Mouse (Mus musculus) retina, adult 2 months (tissue): Measurements from ENCODE around the gene Khk.
A peak's percentile ranks its signal among the peaks of the same experiment; 100 is the strongest.
"Not testable (repeated sequence)": the region's sequence is repeated elsewhere in the genome, so short reads cannot be mapped to it uniquely, and the experiment has no call there.

ENCODE experiments used
- DNase-seq: peaks from one replicate; pipeline ENCODE4 v3.0.0-alpha.2; 2012; ENCODE audit warnings: low read depth, low spot score

Khk gene

DNA sequence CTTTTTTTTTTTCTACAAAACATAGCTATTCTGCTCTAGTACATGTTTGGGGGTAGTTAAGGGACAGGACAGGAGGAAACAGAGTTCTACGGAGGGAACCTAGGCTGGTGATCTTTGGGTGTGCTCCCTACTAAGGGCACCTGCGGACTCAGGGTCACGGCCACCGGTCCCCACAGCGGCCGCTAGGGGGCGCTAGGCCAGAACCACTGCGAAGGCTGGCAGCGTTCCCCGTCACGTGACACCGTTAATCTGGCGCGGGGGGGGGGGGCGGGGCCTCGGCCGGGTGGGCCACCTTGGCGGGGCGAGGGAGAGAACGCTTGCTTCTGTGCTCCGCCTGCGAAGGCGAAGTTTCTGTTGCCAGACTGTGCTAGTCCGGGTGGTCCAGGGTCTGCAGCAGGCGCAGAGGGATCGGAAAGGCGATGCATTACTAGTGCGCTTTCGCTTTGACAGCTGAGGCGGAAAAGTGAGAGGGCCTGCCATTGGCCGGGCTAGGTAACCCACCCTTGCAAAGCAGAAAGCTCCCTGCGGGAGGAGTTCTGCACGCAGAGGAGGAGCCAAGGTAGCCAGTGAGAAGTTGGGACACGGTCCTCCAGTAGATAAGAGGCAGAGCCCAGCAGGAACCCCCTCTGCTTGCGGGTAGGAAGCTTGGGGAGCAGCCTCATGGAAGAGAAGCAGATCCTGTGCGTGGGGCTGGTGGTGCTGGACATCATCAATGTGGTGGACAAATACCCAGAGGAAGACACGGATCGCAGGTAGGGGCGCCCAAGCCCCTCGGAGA, at the start of gene Khk:
Gene Khk, plus strand, starts transcription at position 176 of the 778 bp plus-strand sequence.
- DNase-seq = peak; percentile 86

- DNase-seq = no peak
Measured at GRCm38 (mm10) chr5:30872574-30872973, 48.7 kb upstream of the Khk start.

DNA sequence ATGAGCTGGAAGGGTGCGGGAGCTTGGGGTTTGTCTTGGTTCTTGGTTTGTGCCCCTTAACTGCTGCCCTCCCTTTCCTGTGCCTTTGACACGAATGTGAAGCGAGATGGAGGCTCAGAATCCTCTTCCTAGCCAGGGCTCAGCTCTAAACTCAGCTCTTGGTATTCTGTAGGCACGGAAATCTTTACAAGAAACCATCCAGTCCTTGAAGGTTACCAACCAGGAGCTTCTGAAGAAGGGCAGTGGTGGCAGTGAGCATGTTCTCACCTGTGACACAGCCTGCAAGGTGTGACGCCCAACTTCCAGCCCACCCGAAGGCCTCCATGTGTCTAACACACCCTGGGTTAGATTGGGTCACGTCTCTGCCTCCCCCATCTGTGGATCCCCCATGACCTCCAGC, 46.9 kb upstream of the Khk start:
- DNase-seq = no peak

GRCm38 (mm10) chr5:30878616-30879015, 42.6 kb upstream of the Khk start:
- no peak for DNase-seq

DNA sequence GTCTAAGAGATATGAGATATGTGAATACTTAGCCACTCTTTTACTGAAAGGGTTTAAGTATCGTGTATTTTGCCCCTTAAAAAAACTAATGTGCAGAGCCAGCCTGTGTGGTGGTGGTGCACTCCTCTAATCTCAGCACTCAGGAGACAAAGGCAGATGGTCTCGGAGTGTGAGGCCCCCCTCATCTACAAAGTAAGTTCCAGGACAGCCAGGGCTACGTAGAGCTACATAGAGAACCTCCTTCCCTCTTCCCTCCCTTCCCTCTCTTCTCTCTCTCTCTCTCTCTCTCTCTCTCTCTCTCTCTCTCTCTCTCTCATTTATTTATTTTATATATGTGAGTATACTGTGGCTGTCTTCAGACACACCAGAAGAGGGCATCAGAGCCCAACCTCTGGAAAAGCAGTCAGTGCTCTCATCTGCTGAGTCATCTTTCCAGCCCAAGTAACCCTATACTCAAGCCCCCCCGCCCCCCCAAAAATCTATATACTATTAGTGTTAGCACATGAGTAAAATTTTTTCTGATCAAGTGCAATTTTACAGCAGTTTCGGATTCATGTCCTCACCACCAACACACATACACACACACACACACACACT, 41.8 kb upstream of the Khk start:
- no peak for DNase-seq

- not testable (repeated sequence) for DNase-seq
Measured at GRCm38 (mm10) chr5:30881839-30882238, 39.4 kb upstream of the Khk start.

GRCm38 (mm10) chr5:30886209-30886608, 35.0 kb upstream of the Khk start:
- no peak for DNase-seq

- no peak for DNase-seq
Measured at GRCm38 (mm10) chr5:30886731-30887130, 34.5 kb upstream of the Khk start.

DNA sequence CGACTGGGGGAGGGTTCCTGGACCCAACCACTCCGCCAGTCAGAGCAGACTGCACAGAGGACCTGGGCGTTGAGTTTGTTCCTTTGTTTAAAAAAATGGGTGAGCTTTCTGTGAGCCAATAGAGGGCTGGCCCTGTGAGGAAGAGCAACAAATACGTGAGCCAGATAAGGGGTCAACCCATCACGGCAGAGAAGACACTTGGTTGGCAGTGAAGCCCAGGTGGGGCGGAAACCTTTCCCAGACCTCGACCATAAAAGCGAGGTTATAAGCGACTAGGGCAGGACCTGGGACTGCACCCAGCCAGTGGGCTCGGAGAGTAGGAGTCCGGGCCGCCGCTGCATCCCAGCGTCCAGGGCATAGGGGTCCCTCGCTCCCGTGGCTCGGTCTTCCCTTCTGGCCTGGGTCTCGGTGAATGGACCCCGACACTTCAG, 33.9 kb upstream of the Khk start:
- peak; percentile 45 for DNase-seq

- no peak for DNase-seq
Measured at GRCm38 (mm10) chr5:30887858-30888336, 33.3 kb upstream of the Khk start.

GRCm38 (mm10) chr5:30888337-30889087, 32.7 kb upstream of the Khk start, which contains the start of gene Agbl5:
TSS of gene Agbl5 (plus strand) at chr5:30888694.
- peak; percentile 81 for DNase-seq

GRCm38 (mm10) chr5:30889088-30889754, 32.0 kb upstream of the Khk start:
- no peak for DNase-seq

GRCm38 (mm10) chr5:30890375-30890774, 30.9 kb upstream of the Khk start:
- no peak for DNase-seq

DNA sequence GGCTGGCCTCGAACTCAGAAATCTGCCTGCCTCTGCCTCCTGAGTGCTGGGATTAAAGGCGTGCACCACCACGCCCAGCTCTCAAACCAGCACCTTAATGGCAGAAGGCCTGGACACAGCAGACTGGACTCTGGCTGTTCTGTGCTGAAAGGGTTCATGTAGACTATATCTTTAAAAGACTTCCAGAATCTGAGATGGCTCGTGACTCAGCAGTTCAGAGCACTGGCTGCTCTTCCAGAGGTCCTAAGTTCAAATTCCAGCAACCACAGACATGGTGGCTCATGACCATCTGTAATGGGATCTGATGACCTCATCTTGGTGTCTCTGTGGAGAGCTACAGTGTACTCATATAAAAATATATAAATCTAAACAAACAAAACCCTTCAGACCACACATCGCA, 19.4 kb upstream of the Khk start:
- DNase-seq = no peak

- peak; percentile 85 for DNase-seq
Measured at GRCm38 (mm10) chr5:30907413-30908059, 13.7 kb upstream of the Khk start, which contains the start of gene Ost4. TSS of gene Ost4 (minus strand) at chr5:30907788.

- no peak for DNase-seq
Measured at GRCm38 (mm10) chr5:30908426-30909299, 12.6 kb upstream of the Khk start.

- no peak for DNase-seq
Measured at GRCm38 (mm10) chr5:30909300-30909659, 12.0 kb upstream of the Khk start.

GRCm38 (mm10) chr5:30909863-30910262, 11.4 kb upstream of the Khk start:
- DNase-seq = no peak

DNA sequence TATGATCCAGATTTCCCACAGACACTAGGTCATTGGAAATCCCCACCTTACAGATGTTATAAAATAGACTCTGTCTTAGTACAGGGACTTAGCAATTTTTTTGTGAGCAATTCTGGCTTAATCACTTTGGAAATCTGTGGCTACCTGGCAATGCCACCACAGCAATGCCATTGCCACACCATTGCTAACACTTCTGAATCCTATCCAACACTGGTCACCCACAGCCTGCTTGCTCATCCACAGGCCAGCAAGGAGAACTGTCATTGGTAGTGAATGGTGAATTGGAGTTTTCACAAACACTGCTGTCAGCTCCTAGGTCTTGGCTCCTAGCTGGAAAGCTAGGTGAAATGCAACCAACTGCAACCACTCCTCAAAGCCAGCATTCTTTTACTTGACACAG, 10.8 kb upstream of the Khk start:
- no peak for DNase-seq

- no peak for DNase-seq
Measured at GRCm38 (mm10) chr5:30912156-30912555, 9.1 kb upstream of the Khk start.
